Mouse (Mus musculus): Measurements from ENCODE around the gene Pop4.
"Not testable (repeated sequence)": the region's sequence is repeated elsewhere in the genome, so short reads cannot be mapped to it uniquely, and the experiment has no call there.

Pop4 gene

GRCm38 (mm10) chr7:38270703-38271510, at the start of gene Pop4:
Pop4 (minus strand) TSS chr7:38271423.
- DNase-seq, result peak; percentile 73 to 78

- no peak for DNase-seq
Measured at GRCm38 (mm10) chr7:38320641-38321040, 49.4 kb upstream of the Pop4 start.

DNA sequence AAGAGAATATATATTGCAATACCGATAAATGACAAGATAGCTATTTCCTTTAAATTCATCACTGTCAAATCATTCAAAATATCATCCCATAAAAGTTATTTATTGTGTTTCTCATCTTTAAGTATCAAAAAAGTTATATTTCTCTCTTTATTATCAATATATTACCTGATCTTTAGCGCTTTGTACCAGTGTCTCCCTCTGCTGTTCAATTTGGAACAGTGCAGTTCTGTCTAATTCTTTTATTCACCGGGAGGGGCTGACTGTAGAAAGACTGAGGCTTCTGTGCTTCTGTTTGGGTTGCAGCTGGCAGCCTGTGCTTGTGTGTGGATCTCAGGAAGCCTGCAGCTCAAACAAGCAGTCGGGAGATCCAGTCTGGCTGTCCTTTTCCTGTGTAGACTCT, 11.0 kb upstream of the Pop4 start:
- DNase-seq, result not testable (repeated sequence)

DNA sequence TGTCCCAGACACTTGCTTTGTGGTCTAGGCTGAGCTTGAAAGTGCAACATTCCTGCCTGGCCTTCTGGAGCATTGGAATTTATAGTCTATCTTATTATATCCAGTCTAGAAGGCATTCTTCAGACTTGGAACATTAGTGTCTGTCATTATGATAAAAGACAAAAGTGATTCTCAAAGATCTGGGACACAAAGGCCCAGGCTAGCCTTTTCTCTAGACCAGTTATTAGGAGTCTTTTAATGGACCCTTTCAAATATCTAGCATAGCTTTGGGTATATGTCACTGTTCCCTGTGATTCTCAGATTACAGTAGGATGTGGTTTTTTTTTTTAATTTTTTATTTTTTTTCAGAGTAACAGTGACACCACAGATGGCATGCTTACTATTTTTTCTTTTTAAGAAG, 1.3 kb upstream of the Pop4 start:
- DNase-seq, result no peak

GRCm38 (mm10) chr7:38271859-38272258, 636 bp upstream of the Pop4 start:
- DNase-seq, result no peak

GRCm38 (mm10) chr7:38271511-38271811, 238 bp upstream of the Pop4 start:
- DNase-seq, result no peak

DNA sequence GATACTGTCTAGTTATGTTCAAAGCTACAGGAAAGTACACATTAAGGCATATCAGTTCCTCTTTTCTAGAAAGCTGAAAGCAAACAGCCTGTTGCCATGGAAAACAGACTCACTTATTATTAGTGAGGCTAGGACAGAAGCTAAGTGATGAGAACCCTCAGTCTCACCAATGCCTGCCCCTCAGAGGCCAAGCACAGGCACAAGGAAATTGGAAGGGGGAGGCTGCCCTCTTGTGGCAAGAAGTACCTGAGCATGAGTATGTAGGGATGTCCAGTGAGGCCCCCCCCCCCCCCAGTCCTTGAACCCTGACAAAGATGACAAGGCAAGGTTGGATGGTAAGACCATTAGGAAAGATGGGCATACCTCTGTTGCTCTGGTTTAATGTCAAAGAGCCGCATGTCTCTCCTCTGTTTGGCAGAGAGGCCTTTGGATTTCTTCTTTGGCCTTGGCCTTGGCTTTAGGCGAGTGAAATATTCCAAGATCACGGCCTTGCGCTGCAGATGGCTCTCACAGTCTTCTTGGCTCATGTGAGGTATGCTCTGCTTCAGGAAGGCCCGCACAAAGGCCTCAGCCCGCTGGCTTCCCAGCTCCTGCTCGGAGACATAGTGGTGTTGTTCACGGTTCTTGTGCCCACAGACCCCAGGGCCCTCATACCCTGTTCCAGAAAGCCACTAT, 4.1 kb downstream of the Pop4 start:
- no peak for DNase-seq

DNA sequence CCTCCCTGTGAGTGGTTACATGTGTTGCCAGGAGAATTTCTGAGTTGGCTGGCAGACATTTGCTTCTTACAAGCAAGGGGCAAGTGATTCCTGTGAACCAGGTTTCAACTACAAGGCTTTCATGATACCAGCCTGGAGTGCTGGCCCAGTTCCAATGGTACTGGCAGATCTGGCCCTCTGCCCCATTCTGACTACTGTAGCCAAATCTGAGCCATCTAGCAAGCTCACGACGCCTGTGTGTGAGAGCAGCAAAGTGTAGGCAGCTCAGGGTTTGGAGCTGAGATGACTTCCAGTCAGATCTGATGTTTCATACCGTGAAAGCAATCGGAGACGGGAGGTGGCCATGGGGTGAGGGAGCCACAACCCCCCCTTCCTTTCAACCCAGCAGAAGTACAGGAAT, 8.8 kb downstream of the Pop4 start:
- no peak for DNase-seq

DNA sequence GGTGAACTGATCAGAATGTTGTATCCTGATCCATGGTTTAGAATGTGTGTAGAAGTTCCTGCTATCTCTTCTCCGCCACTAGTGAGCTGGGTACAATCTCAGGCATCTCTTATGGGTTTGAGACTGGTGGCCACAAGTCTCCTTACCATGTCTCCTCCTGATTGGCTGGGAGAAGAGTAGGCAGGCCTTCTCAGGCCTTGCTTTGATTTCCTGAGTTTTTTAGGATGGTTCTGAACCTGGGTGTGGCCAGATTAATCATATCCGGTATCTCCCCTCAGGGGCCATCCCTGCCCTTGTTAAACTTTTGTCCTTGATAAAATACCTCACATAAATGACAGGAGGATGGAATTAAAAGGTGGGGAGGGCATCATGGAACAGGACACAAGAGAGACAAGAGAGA, 11.6 kb downstream of the Pop4 start:
- DNase-seq, result no peak

DNA sequence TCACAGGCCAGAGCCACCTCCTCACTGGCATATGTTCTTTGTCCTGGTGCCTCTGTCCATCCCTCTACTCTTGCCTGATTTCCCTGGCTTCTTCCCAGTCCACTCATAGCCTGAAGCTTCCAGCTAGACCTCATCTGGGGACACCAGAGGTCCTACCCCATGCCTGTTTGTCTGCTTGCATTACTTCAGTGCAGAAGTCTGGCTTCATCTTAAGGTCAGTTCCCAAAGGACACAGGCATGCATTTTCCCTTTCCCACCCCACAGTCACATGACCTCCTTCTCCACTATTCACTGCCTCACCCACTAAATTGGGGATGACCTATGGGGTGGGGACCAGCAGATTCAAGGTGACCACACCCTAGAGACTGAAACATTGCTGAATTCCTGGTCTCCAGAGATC, 17.8 kb downstream of the Pop4 start:
- DNase-seq, result no peak

DNA sequence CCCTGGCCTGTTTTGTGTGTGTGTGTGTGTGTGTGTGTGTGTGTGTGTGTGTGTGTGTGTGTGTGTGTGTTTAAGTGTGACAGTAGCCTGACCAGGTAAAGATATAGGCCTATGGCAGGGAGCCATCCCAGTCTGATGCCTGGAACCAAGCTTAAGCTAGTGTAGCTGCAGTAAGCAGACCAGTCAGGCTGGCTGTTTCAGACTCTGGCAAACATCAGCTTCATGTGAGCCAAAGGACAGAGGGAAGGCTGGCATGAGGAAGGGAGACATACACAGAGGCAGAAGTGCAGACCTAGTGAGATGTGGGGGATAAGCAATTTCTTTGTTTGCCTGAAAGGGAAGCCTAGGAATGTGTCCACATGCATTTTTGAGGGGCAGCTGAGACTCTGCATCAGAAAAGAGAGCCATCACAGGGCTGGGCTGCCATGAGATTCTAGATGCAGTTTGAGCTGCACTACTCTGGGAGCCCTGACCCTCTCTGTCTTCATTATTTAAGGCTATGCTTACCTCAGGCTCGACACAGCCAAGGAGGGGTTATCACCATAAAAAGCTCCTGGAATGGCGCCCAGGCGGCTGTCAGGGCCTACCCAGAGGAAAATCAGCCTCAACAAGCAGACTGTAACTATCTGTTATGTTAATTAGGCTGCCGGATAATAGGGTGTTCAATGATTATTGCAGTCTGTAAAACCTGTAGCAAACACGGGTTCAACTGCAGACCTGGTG, 19.6 kb downstream of the Pop4 start:
- no peak for DNase-seq

DNA sequence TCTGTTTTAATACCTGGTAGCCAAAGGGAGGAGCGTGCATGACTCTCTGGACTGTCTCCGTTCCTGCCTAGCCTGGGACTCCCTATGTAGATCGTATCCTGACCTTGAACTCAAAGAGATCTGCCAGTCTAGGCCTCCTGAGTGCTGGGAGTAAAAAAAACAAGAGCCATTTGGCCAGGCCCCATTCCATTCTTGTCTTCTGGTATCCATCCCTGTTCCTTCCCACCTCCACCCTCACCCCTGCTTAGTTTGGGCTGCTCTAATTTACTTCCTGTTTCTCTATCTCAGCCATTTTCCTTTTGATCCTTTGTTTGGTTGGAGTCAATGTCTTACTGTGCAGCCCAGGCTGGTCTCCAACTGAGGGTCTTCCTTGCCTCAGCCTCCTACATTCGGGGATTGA, 28.8 kb downstream of the Pop4 start:
- no peak for DNase-seq

DNA sequence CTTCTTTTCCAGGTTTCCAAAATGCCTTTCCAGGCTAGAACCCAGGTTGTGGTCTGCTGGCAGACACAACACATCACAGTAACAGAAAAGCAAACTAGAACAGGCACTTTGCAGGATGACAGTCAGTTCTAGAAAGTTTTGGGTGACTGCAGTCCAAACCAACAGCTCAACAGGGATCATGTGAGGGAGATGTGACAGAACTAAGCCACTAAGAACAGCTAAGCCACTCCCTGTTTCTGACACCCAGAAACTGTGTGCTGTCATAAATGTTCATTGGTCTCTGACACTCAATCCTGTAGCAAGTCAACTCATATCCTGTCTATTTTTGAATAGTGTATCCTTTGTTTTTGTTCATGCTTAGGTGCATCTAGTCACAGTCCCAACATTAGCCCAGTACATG, 34.1 kb downstream of the Pop4 start:
- no peak for DNase-seq

DNA sequence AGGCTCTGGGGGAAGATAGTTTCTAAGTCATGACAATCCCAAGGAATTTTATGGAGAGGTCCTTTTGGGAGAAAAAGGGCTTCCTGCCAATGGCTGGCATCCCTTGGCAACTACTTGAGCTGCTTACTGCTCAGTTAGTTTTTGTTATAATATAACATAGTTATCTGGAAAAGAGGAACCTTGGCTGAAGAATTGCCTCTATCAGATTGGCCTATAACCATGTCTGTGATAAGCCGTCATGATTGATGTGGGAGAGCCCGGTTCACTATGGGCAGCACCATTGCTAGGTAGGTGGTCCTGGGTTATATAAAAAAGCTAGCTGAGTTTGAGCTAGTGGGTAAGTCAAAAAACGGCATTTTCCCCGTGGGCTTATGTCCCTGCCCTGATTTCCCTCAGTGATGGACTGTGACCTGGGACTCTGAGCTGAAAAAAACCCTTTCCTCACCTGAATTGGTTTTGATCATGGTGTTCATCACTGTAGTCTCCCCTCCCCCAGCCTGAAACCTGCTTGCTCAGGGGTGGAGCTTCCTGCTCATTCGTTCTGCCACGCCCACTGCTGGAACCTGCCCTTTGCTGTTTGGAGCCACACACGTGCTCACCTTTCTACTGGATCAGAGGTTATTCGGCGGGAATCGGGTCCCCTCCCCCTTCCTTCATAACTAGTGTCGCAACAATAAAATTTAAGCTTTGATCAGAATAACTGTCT, 34.7 kb downstream of the Pop4 start:
- DNase-seq, result no peak

DNA sequence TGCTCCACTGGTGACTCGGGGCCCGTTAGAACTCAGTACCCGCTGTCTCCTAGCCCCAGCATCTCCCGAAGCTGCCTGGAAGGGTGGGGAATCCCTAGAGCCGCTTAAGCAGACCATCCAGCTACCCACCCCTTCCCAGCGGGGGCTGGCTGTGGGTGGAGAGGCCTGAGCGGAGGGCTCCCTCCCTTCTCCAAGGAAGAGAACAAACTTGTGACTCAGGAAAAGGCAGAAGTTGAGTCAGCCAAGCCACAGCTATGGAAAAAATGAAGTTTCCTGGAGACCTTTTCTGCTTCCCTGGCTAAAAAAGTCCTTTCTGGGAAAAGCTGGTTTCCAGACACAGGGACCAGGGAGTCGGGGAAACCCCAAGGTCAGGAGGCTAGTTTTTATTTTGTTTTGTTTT, 40.9 kb downstream of the Pop4 start:
- no peak for DNase-seq

GRCm38 (mm10) chr7:38228329-38228728, 42.9 kb downstream of the Pop4 start:
- no peak for DNase-seq

DNA sequence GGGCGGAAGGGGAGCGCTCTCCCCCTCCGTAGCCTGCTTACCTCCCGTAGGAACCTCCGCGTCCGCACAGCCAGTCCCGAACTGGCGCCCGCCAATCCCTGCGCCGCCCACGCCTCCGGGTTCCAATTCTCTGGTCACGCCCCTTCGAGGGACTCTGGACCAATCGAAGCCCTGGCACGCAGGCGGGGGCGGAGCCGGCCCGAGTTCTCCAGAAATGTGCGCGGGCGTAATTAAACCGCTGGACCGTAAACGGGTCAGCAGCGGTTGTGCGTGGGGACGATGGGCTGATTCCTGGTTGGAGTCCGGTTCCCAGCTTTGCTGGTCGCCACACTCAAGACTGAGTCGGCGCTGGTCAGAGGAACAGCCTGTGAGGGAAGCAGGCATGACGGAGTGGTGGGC, 43.3 kb downstream of the Pop4 start, which contains the start of gene Plekhf1:
Plekhf1 (minus strand) TSS at position 117 of the 399 bp plus-strand sequence.
- DNase-seq, result peak; percentile 84 to 85

GRCm38 (mm10) chr7:38227181-38227899, 43.9 kb downstream of the Pop4 start:
- DNase-seq, result peak; percentile 34 to 39

DNA sequence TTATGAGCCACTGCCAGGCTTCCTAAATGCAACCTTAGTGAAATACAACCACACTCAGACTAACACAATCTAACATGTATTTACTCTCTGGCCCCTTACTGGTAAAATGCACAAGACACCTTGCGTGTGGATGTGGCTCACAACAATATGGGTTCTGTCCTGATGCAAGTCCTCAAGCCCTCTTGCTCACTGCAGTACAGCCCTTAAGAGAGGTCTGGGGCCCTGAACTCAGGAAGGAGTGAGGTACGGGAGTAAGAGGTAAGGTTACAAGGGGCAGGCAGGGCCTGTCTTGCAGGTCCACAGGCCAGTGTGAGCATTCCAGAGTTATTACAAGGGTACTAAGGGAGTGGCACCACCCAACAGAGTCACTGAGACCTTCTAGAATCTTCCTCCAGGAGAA, 45.0 kb downstream of the Pop4 start:
- no peak for DNase-seq

DNA sequence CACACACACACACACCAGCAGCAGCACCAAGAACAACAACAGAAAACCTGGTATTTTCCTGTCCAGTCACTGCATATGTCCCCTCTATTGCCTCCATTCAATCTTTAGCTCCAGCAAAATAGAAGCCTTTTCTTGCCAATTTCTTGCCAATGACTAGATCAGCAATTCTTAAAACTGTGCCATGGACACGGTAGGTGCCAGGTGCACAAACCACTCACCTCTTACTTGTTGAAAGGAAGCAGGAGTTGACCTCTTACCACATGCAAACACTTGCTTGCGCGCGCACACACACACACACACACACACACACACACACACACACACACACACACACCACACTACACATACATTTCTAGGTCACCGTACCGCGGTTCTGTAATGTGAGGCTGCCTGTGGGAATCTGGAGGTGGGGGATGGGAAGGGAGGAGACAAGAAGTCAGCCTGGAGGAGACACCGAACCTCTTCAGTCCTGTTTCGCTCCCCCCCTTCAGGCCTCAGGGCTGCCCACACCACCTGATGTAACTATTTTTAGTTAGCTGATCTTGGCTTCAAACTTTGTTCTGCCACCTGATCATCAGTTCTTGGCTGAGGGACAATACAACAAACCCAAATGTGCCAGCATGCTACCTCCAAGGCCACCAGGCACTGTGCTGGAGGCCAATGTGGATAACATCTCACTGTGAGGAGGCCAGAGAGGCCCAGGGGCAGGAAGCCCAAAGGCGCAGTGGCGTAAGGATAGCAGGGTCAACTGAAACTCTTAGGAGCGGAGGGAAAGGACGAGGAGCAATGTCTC, 46.5 kb downstream of the Pop4 start:
- DNase-seq, result peak in 1 of 2 experiments; percentile 67

DNA sequence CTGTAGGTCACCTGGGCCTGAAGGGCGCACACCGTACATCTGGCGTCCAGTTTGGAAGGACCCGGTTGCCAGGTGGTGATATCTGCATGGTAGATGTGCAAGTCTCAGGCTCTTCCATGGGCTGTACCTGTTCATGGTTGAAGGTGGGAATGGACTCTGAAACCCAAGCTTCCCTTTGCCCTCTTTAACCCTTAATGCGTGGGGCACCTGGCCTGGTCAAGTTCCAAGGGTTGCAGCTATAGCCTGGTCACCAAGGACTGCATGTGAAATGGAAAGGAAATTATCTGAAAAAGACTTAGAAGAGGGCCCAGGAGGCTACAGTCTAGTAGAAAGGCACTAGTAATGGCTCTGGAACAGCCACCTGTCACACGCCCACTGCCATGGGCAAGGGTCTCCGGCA, 50.4 kb downstream of the Pop4 start:
- no peak for DNase-seq

GRCm38 (mm10) chr7:38219526-38219925, 51.7 kb downstream of the Pop4 start:
- DNase-seq, result no peak

All from thymus, adult 18-20 months (tissue).